Mouse (Mus musculus) bone marrow, adult 2 months (tissue): ENCODE results near the gene Aldh3b2.

ENCODE experiments used
- CTCF ChIP-seq: fragments of 200-500 bp; IDR thresholded peaks from 2 replicates; pipeline ENCODE4 v1.5.1; 2011; ENCODE audit warnings: low read length, control low read depth; ENCODE audit not compliant: control insufficient read depth, insufficient read depth
- POLR2A ChIP-seq: fragments of 200-500 bp; IDR thresholded peaks from 2 replicates; pipeline ENCODE4 v1.6.1; 2011; ENCODE audit warnings: low read depth, mild to moderate bottlenecking, control low read depth, low read length, borderline replicate concordance; ENCODE audit not compliant: control insufficient read depth

DNA sequence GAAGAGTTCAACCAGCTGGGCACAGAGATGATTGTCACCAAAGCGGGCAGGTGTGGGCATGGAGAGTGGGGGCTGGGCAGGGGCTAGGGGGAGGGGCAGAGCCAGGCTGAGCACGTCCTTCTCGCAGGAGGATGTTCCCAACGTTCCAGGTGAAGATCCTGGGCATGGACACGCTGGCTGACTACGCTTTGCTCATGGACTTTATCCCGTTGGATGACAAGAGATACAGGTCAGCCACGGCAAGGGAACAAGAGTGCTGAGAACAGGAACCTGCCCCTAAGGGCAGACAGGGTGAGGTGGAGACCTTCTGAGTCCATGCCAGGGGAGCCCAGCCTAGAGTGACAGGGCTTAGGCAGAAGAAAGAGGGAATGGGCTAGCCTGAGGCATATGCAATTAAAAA, 24.6 kb downstream of the Aldh3b2 start:
- no peak for TF ChIP-seq POLR2A
- TF ChIP-seq CTCF: no peak
